Mouse (Mus musculus): ENCODE data around the gene Fam186a. TPM values are rescaled to one million over a fixed set of nuclear protein-coding genes. Genes with fewer than 3 reads are reported as not detected.
"Not testable (repeated sequence)": the region's sequence is repeated elsewhere in the genome, so short reads cannot be mapped to it uniquely, and the experiment has no call there.

Fam186a gene
- total and polyA plus RNA-seq, 3 experiments: 0.10 to 0.16 (median 0.12) TPM

- Histone ChIP-seq H3K27ac (no peak overlapping the region), H3K27me3 (ENCODE audit: control insufficient read depth, insufficient read depth, low read length) (no peaks in the 10 kb centered on the region), H3K9ac (ENCODE audit: low read depth, low read length) (no peak overlapping the region), H3K36me3 (ENCODE audit: control insufficient read depth, insufficient read depth, low read length) (no peaks in the 10 kb centered on the region), H3K79me2 (replicated peaks; ENCODE audit: control insufficient read depth, insufficient read depth, low read length) (no peaks in the 10 kb centered on the region), H3K4me1 (ENCODE audit: control insufficient read depth, insufficient read depth, low read length) (no peaks in the 10 kb centered on the region), H3K4me3 (no peak overlapping the region)
- no peak for DNase-seq
- TF ChIP-seq CTCF (IDR thresholded peaks at IDR 0.05): no peak
- TF ChIP-seq POLR2A (IDR thresholded peaks at IDR 0.05; ENCODE audit: insufficient read depth, low read depth, low read length): no peak
- no peak for TF ChIP-seq EP300 (IDR thresholded peaks at IDR 0.05; ENCODE audit: insufficient read depth, low read depth, low read length)
- WGBS: 77% methylated on average over 3 of the region's 3 CpGs
- intact Hi-C loops (cut with DNase I): no loop called here
These were observed 49.6 kb downstream of the Fam186a start for GRCm38 (mm10) chr15:99917264-99917663.

GRCm38 (mm10) chr15:99914613-99915012, 52.2 kb downstream of the Fam186a start:
- no peak for DNase-seq
- TF ChIP-seq POLR2A (IDR thresholded peaks at IDR 0.05; ENCODE audit: insufficient read depth, low read depth, low read length) (no peak), EP300 (IDR thresholded peaks at IDR 0.05; ENCODE audit: insufficient read depth, low read depth, low read length) (no peak), CTCF (IDR thresholded peaks at IDR 0.05) (no peak)
- 65% methylated on average over 5 of the region's 5 CpGs for WGBS
- no peaks in the 10 kb centered on the region for H3K36me3 ChIP-seq (ENCODE audit: control insufficient read depth, insufficient read depth, low read length)
- no peak overlapping the region for H3K9ac ChIP-seq (ENCODE audit: low read depth, low read length)
- intact Hi-C loops (cut with DNase I): no loop called here
- no peak overlapping the region for H3K27ac ChIP-seq
- no peak overlapping the region for H3K4me3 ChIP-seq
- no peaks in the 10 kb centered on the region for H3K4me1 ChIP-seq (ENCODE audit: control insufficient read depth, insufficient read depth, low read length)
- H3K79me2 ChIP-seq (replicated peaks; ENCODE audit: control insufficient read depth, insufficient read depth, low read length): no peaks in the 10 kb centered on the region
- H3K27me3 ChIP-seq (ENCODE audit: control insufficient read depth, insufficient read depth, low read length): no peaks in the 10 kb centered on the region

- no peak overlapping the region for H3K27ac ChIP-seq
- H3K4me3 ChIP-seq: no peak overlapping the region
- no peaks in the 10 kb centered on the region for H3K36me3 ChIP-seq (ENCODE audit: control insufficient read depth, insufficient read depth, low read length)
- intact Hi-C loops (cut with DNase I): no loop called here
- WGBS: 89% methylated on average over 4 of the region's 4 CpGs
- H3K79me2 ChIP-seq (replicated peaks; ENCODE audit: control insufficient read depth, insufficient read depth, low read length): no peaks in the 10 kb centered on the region
- no peak for DNase-seq
- no peak overlapping the region for H3K9ac ChIP-seq (ENCODE audit: low read depth, low read length)
- no peaks in the 10 kb centered on the region for H3K27me3 ChIP-seq (ENCODE audit: control insufficient read depth, insufficient read depth, low read length)
- H3K4me1 ChIP-seq (ENCODE audit: control insufficient read depth, insufficient read depth, low read length): no peaks in the 10 kb centered on the region
- TF ChIP-seq POLR2A (IDR thresholded peaks at IDR 0.05; ENCODE audit: insufficient read depth, low read depth, low read length) (no peak), CTCF (IDR thresholded peaks at IDR 0.05) (no peak), EP300 (IDR thresholded peaks at IDR 0.05; ENCODE audit: insufficient read depth, low read depth, low read length) (no peak)
These were observed 55.1 kb downstream of the Fam186a start for GRCm38 (mm10) chr15:99911785-99912184.

- not testable (repeated sequence) for H3K4me1 ChIP-seq (ENCODE audit: control insufficient read depth, insufficient read depth, low read length); H3K36me3 ChIP-seq (ENCODE audit: control insufficient read depth, insufficient read depth, low read length); H3K9ac ChIP-seq (ENCODE audit: low read depth, low read length); H3K27ac ChIP-seq; H3K79me2 ChIP-seq (replicated peaks; ENCODE audit: control insufficient read depth, insufficient read depth, low read length); H3K27me3 ChIP-seq (ENCODE audit: control insufficient read depth, insufficient read depth, low read length); H3K4me3 ChIP-seq
- intact Hi-C loops (cut with DNase I): loop anchor here (2.0 to 5.0 kb wide), 4 partner anchors 182 to 412 kb away; partner anchors contain the start of gene Cox14
- 39% methylated on average over 14 of the region's 14 CpGs for WGBS
- peak; percentile 72 for TF ChIP-seq CTCF (IDR thresholded peaks at IDR 0.05)
- peak; percentile 7 to 38 for DNase-seq
These were observed 57.4 kb downstream of the Fam186a start for GRCm38 (mm10) chr15:99909339-99909996.

- no peaks in the 10 kb centered on the region for H3K36me3 ChIP-seq (ENCODE audit: control insufficient read depth, insufficient read depth, low read length)
- H3K27ac ChIP-seq: no peak overlapping the region
- peaks cover 2% of the 10 kb centered on the region; the same call in 1 of the 2 replicates for H3K4me1 ChIP-seq (ENCODE audit: control insufficient read depth, insufficient read depth, low read length)
- H3K27me3 ChIP-seq (ENCODE audit: control insufficient read depth, insufficient read depth, low read length): no peaks in the 10 kb centered on the region
- intact Hi-C loops (cut with DNase I): loop anchor here (5.0 kb wide), 3 partner anchors 180 to 410 kb away; partner anchors contain the start of gene Cox14
- no peak overlapping the region for H3K9ac ChIP-seq (ENCODE audit: low read depth, low read length)
- H3K4me3 ChIP-seq: no peak overlapping the region
- no peak for DNase-seq
- no peaks in the 10 kb centered on the region for H3K79me2 ChIP-seq (replicated peaks; ENCODE audit: control insufficient read depth, insufficient read depth, low read length)
- no peak for TF ChIP-seq EP300 (IDR thresholded peaks at IDR 0.05; ENCODE audit: insufficient read depth, low read depth, low read length)
- no peak for TF ChIP-seq CTCF (IDR thresholded peaks at IDR 0.05)
- no peak for TF ChIP-seq POLR2A (IDR thresholded peaks at IDR 0.05; ENCODE audit: insufficient read depth, low read depth, low read length)
- WGBS: 35% methylated on average over 1 of the region's 1 CpGs
These were observed 59.3 kb downstream of the Fam186a start for GRCm38 (mm10) chr15:99907514-99907913.

- WGBS: 87% methylated on average over 4 of the region's 4 CpGs
- Histone ChIP-seq H3K36me3 (ENCODE audit: control insufficient read depth, insufficient read depth, low read length) (no peaks in the 10 kb centered on the region), H3K4me3 (no peak overlapping the region), H3K4me1 (ENCODE audit: control insufficient read depth, insufficient read depth, low read length) (peaks cover 2% of the 10 kb centered on the region; the same call in 1 of the 2 replicates), H3K79me2 (replicated peaks; ENCODE audit: control insufficient read depth, insufficient read depth, low read length) (no peaks in the 10 kb centered on the region), H3K9ac (ENCODE audit: low read depth, low read length) (no peak overlapping the region), H3K27ac (no peak overlapping the region), H3K27me3 (ENCODE audit: control insufficient read depth, insufficient read depth, low read length) (no peaks in the 10 kb centered on the region)
- no peak for DNase-seq
- intact Hi-C loops (cut with DNase I): loop anchor here (5.0 kb wide), 3 partner anchors 180 to 410 kb away; partner anchors contain the start of gene Cox14
- TF ChIP-seq POLR2A (IDR thresholded peaks at IDR 0.05; ENCODE audit: insufficient read depth, low read depth, low read length) (no peak), EP300 (IDR thresholded peaks at IDR 0.05; ENCODE audit: insufficient read depth, low read depth, low read length) (no peak), CTCF (IDR thresholded peaks at IDR 0.05) (no peak)
These were observed 59.8 kb downstream of the Fam186a start for GRCm38 (mm10) chr15:99907041-99907440.
